Mouse (Mus musculus): ENCODE results near the gene Gja5. TPM values are rescaled to one million over a fixed set of nuclear protein-coding genes. Genes with fewer than 3 reads are reported as not detected.
"Not testable (repeated sequence)": the region's sequence is repeated elsewhere in the genome, so short reads cannot be mapped to it uniquely, and the experiment has no call there.

Gene Gja5
- polyA plus RNA-seq, 1 experiment from 2014 or later, result 3.0 TPM

GRCm38 (mm10) chr3:97048360-97048759 lies 143.9 kb downstream of the Gja5 start:
- no peaks in the 10 kb centered on the region for H3K36me3 ChIP-seq (ENCODE audit: poor library complexity, severe bottlenecking)
- no peaks in the 10 kb centered on the region for H3K27me3 ChIP-seq
- H3K9ac ChIP-seq, result no peak overlapping the region
- H3K4me3 ChIP-seq, result no peak overlapping the region
- H3K4me2 ChIP-seq, result no peak overlapping the region
- no peaks in the 10 kb centered on the region for H3K9me3 ChIP-seq (replicated peaks)
- H3K4me1 ChIP-seq, result peaks cover 15% of the 10 kb centered on the region
- ATAC-seq, result no peak
- no peak overlapping the region for H3K27ac ChIP-seq

- Histone ChIP-seq H3K9me3 (replicated peaks) (no peaks in the 10 kb centered on the region), H3K9ac (no peak overlapping the region), H3K27ac (no peak overlapping the region), H3K4me2 (no peak overlapping the region), H3K4me3 (no peak overlapping the region), H3K4me1 (peaks cover 15% of the 10 kb centered on the region), H3K27me3 (no peaks in the 10 kb centered on the region), H3K36me3 (ENCODE audit: poor library complexity, severe bottlenecking) (no peaks in the 10 kb centered on the region)
- no peak for ATAC-seq
- WGBS, result 60% methylated on average over 13 of the region's 13 CpGs
These were observed 146.8 kb downstream of the Gja5 start for GRCm38 (mm10) chr3:97051264-97051744.

GRCm38 (mm10) chr3:97052069-97052799 lies 147.7 kb downstream of the Gja5 start:
- WGBS, result 34% methylated on average over 8 of the region's 8 CpGs
- Histone ChIP-seq H3K9ac (no peak overlapping the region), H3K27me3 (no peaks in the 10 kb centered on the region), H3K36me3 (ENCODE audit: poor library complexity, severe bottlenecking) (no peaks in the 10 kb centered on the region), H3K9me3 (replicated peaks) (no peaks in the 10 kb centered on the region), H3K4me3 (no peak overlapping the region), H3K4me2 (no peak overlapping the region), H3K4me1 (peaks cover 15% of the 10 kb centered on the region), H3K27ac (no peak overlapping the region)
- ATAC-seq, result no peak

- H3K36me3 ChIP-seq (ENCODE audit: poor library complexity, severe bottlenecking), result no peaks in the 10 kb centered on the region
- ATAC-seq, result no peak
- 89% methylated on average over 5 of the region's 5 CpGs for WGBS
- H3K4me3 ChIP-seq, result no peak overlapping the region
- no peak overlapping the region for H3K4me2 ChIP-seq
- H3K9me3 ChIP-seq (replicated peaks), result no peaks in the 10 kb centered on the region
- H3K4me1 ChIP-seq, result no peaks in the 10 kb centered on the region
- no peak overlapping the region for H3K9ac ChIP-seq
- no peak overlapping the region for H3K27ac ChIP-seq
- H3K27me3 ChIP-seq, result no peaks in the 10 kb centered on the region
These were observed 154.2 kb downstream of the Gja5 start for GRCm38 (mm10) chr3:97058704-97059103.

GRCm38 (mm10) chr3:97060119-97060518 lies 155.6 kb downstream of the Gja5 start:
- ATAC-seq, result no peak
- Histone ChIP-seq H3K4me1 (no peaks in the 10 kb centered on the region), H3K4me2 (no peak overlapping the region), H3K36me3 (ENCODE audit: poor library complexity, severe bottlenecking) (no peaks in the 10 kb centered on the region), H3K4me3 (no peak overlapping the region), H3K9ac (no peak overlapping the region), H3K27me3 (no peaks in the 10 kb centered on the region), H3K9me3 (replicated peaks) (no peaks in the 10 kb centered on the region), H3K27ac (no peak overlapping the region)
- WGBS, result 94% methylated on average over 4 of the region's 4 CpGs

GRCm38 (mm10) chr3:97062814-97063213 lies 158.3 kb downstream of the Gja5 start:
- WGBS, result 74% methylated on average over 5 of the region's 5 CpGs
- Histone ChIP-seq H3K27me3 (no peaks in the 10 kb centered on the region), H3K4me2 (no peak overlapping the region), H3K27ac (no peak overlapping the region), H3K36me3 (ENCODE audit: poor library complexity, severe bottlenecking) (no peaks in the 10 kb centered on the region), H3K4me1 (no peaks in the 10 kb centered on the region), H3K4me3 (no peak overlapping the region), H3K9me3 (replicated peaks) (no peaks in the 10 kb centered on the region), H3K9ac (no peak overlapping the region)
- no peak for ATAC-seq

GRCm38 (mm10) chr3:97064046-97064445 lies 159.6 kb downstream of the Gja5 start:
- Histone ChIP-seq H3K36me3 (ENCODE audit: poor library complexity, severe bottlenecking) (no peaks in the 10 kb centered on the region), H3K4me2 (no peak overlapping the region), H3K4me3 (no peak overlapping the region), H3K9ac (no peak overlapping the region), H3K9me3 (replicated peaks) (no peaks in the 10 kb centered on the region), H3K4me1 (no peaks in the 10 kb centered on the region), H3K27me3 (no peaks in the 10 kb centered on the region), H3K27ac (no peak overlapping the region)
- no peak for ATAC-seq
- whole genome bisulfite sequencing, result 63% methylated on average over 6 of the region's 6 CpGs

- H3K27ac ChIP-seq; H3K4me2 ChIP-seq; H3K4me1 ChIP-seq; H3K36me3 ChIP-seq (ENCODE audit: poor library complexity, severe bottlenecking); H3K27me3 ChIP-seq; H3K9me3 ChIP-seq (replicated peaks); H3K4me3 ChIP-seq; ATAC-seq; H3K9ac ChIP-seq: not testable (repeated sequence)
- 84% methylated on average over 7 of the region's 7 CpGs for WGBS
These were observed 165.1 kb downstream of the Gja5 start for GRCm38 (mm10) chr3:97069589-97069988.

GRCm38 (mm10) chr3:97071916-97072315 lies 167.4 kb downstream of the Gja5 start:
- not testable (repeated sequence) for H3K4me3 ChIP-seq; H3K9ac ChIP-seq; H3K27ac ChIP-seq; H3K27me3 ChIP-seq; H3K4me1 ChIP-seq; ATAC-seq; H3K4me2 ChIP-seq; H3K36me3 ChIP-seq (ENCODE audit: poor library complexity, severe bottlenecking); H3K9me3 ChIP-seq (replicated peaks)
- WGBS, result 84% methylated on average over 9 of the region's 9 CpGs

GRCm38 (mm10) chr3:97072361-97072760 lies 167.9 kb downstream of the Gja5 start:
- not testable (repeated sequence) for H3K27me3 ChIP-seq; H3K27ac ChIP-seq; H3K4me2 ChIP-seq; H3K9me3 ChIP-seq (replicated peaks); H3K36me3 ChIP-seq (ENCODE audit: poor library complexity, severe bottlenecking); H3K9ac ChIP-seq; H3K4me3 ChIP-seq; H3K4me1 ChIP-seq; ATAC-seq
- 82% methylated on average over 5 of the region's 5 CpGs for WGBS

- not testable (repeated sequence) for H3K4me3 ChIP-seq; H3K9ac ChIP-seq; H3K4me2 ChIP-seq; H3K36me3 ChIP-seq (ENCODE audit: poor library complexity, severe bottlenecking); H3K27me3 ChIP-seq; H3K27ac ChIP-seq; H3K4me1 ChIP-seq; ATAC-seq; H3K9me3 ChIP-seq (replicated peaks)
- 8% methylated on average over 2 of the region's 11 CpGs for WGBS
These were observed 171.4 kb downstream of the Gja5 start for GRCm38 (mm10) chr3:97075744-97076350.

GRCm38 (mm10) chr3:97076412-97076811 lies 171.9 kb downstream of the Gja5 start:
- Histone ChIP-seq H3K4me3 (no peak overlapping the region), H3K4me2 (no peak overlapping the region), H3K4me1 (peaks cover 5% of the 10 kb centered on the region; the same call in 1 of the 2 replicates), H3K9ac (no peak overlapping the region), H3K27ac (no peak overlapping the region), H3K9me3 (replicated peaks) (no peaks in the 10 kb centered on the region), H3K36me3 (ENCODE audit: poor library complexity, severe bottlenecking) (no peaks in the 10 kb centered on the region), H3K27me3 (no peaks in the 10 kb centered on the region)
- WGBS, result 45% methylated on average over 6 of the region's 6 CpGs
- no peak for ATAC-seq

- H3K4me1 ChIP-seq, result peaks cover 5% of the 10 kb centered on the region; the same call in 1 of the 2 replicates
- no peak overlapping the region for H3K9ac ChIP-seq
- H3K36me3 ChIP-seq (ENCODE audit: poor library complexity, severe bottlenecking), result no peaks in the 10 kb centered on the region
- H3K27ac ChIP-seq, result no peak overlapping the region
- WGBS, result 58% methylated on average over 4 of the region's 4 CpGs
- H3K27me3 ChIP-seq, result no peaks in the 10 kb centered on the region
- H3K4me2 ChIP-seq, result no peak overlapping the region
- H3K9me3 ChIP-seq (replicated peaks), result no peaks in the 10 kb centered on the region
- no peak for ATAC-seq
- no peak overlapping the region for H3K4me3 ChIP-seq
These were observed 173.9 kb downstream of the Gja5 start for GRCm38 (mm10) chr3:97078436-97078835.
